9 mouse cellular contexts compared by ENCODE assay signal in the genomic region with DNA sequence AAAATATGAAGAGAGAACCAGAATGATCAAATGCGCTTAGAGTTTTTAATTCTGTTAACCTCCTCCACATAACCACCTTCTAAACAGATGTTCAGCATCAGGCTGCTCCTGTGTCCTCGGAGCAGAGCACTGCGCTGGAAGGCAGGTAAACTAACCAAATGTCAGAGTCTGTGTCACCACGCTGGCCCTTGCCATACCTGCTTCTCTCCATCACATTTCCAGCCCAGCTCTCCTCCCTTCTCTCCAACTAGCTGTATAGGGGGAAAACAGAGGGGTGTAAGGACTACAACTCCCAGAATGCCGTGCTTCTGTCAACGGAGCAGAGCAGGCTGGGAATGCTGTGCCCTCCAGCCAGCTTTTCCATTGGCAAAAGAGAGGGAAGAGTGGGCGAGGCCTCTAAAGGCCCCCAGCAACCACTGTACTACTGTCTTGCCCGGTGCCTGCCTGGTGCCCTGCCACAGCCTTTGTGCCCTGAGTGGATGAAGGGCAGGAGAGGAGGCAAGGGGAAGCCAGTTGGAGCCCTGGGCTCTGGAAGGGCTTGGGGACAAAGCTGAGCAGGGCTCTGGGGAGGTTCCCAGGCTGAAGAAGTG. TPM values are rescaled to one million over a fixed set of nuclear protein-coding genes. Genes with fewer than 3 reads are reported as not detected.
DNase-seq lines count a peak whose midpoint lies in the region; ATAC-seq and TF ChIP-seq lines count a peak whose summit lies in the region.
"Had no signal": no experiment of that assay in that cellular context is flagged by ENCODE, and none has a peak within 500 bp of the region (broad histone marks: within the 10 kb centered on the region; RNA-seq: fewer than 3 reads in every experiment).

No protein-coding gene starts in this region.

- H3K9me3 ChIP-seq in intestine, postnatal 0 days (ENCODE audit: control insufficient read depth) = no peaks in the 10 kb centered on the region
- H3K9me3 ChIP-seq in midbrain, embryonic 13.5 days = no peaks in the 10 kb centered on the region

- no peaks in the 10 kb centered on the region for H3K4me1 ChIP-seq in intestine, postnatal 0 days (replicated peaks; ENCODE audit: control insufficient read depth, insufficient read depth, low read length)
- peaks cover 34% of the 10 kb centered on the region for H3K4me1 ChIP-seq in midbrain, embryonic 13.5 days (replicated peaks)

- H3K27ac ChIP-seq in intestine, postnatal 0 days (ENCODE audit: low read depth, low read length) = no peak overlapping the region
- peak overlapping the region; percentile 84 for H3K27ac ChIP-seq in midbrain, embryonic 13.5 days

- no peaks in the 10 kb centered on the region for H3K27me3 ChIP-seq in intestine, postnatal 0 days (replicated peaks; ENCODE audit: control insufficient read depth, insufficient read depth, low read length)
- no peaks in the 10 kb centered on the region for H3K27me3 ChIP-seq in midbrain, embryonic 13.5 days

- H3K36me3 ChIP-seq in intestine, postnatal 0 days (ENCODE audit: control insufficient read depth, insufficient read depth) = peaks cover 13% of the 10 kb centered on the region; the same call in 1 of the 2 replicates
- peaks cover 38% of the 10 kb centered on the region for H3K36me3 ChIP-seq in midbrain, embryonic 13.5 days

- DNase-seq in Muller cell, postnatal 12 days (ENCODE audit: inconsistent ontology term) = peak; percentile 54
- peak; percentile 75 for DNase-seq in cerebellum, postnatal 14 days
- peak; percentile 97 for DNase-seq in heart, adult 11 months
- peak; percentile 64 to 75 for DNase-seq in left cerebral cortex, adult 9 months (ENCODE audit: low spot score in 2 of 2)
- DNase-seq in spleen, postnatal 4 days (ENCODE audit: low spot score in 2 of 2) = no peak
- no peak for DNase-seq in c-Kit-positive CD71-positive TER-119-positive erythroid progenitor cells, embryonic 14.5 days (ENCODE audit: low spot score)

- WGBS in intestine, postnatal 0 days = 56% methylated on average over 8 of the region's 8 CpGs
- 51% methylated on average over 8 of the region's 8 CpGs for WGBS in midbrain, embryonic 13.5 days

- no peak for TF ChIP-seq CTCF in intestine, postnatal 0 days (IDR thresholded peaks at IDR 0.05; ENCODE audit: low read depth)

- peak; percentile 48 for ATAC-seq in intestine, postnatal 0 days
- ATAC-seq in midbrain, embryonic 13.5 days = peak; percentile 74

- H3K9ac ChIP-seq in intestine, postnatal 0 days (ENCODE audit: low read depth, low read length) = peak overlapping the region; percentile 37; the same call in 1 of the 2 replicates
- peak overlapping the region; percentile 50 for H3K9ac ChIP-seq in midbrain, embryonic 13.5 days (replicated peaks)

- H3K4me2 ChIP-seq in intestine, postnatal 0 days (replicated peaks; ENCODE audit: low read depth) = peak overlapping the region; percentile 44
- H3K4me2 ChIP-seq in midbrain, embryonic 13.5 days (replicated peaks) = peak overlapping the region; percentile 47

- no peak overlapping the region for H3K4me3 ChIP-seq in intestine, postnatal 0 days (ENCODE audit: low read depth, low read length)
- peak overlapping the region; percentile 26 for H3K4me3 ChIP-seq in midbrain, embryonic 13.5 days (replicated peaks)

RNA-seq across cellular contexts. Expression of a gene that starts 5.6 kb away (rescaled TPM):
- 120 and 127 TPM in 2 replicates for polyA plus RNA-seq in intestine, postnatal 0 days (2015; fragmentation: Nextera tagmentation; extraction: Ambion mirVana)
- polyA plus RNA-seq in midbrain, embryonic 13.5 days (2015; fragmentation: Nextera tagmentation; extraction: Ambion mirVana) = 115 and 121 TPM in 2 replicates

RNA-seq across cellular contexts. Expression of a gene that starts 6.2 kb away (rescaled TPM):
- polyA plus RNA-seq in intestine, postnatal 0 days (2015; fragmentation: Nextera tagmentation; extraction: Ambion mirVana) = 22.6 and 24.7 TPM in 2 replicates
- polyA plus RNA-seq in midbrain, embryonic 13.5 days (2015; fragmentation: Nextera tagmentation; extraction: Ambion mirVana) = 124 and 133 TPM in 2 replicates

RNA-seq across cellular contexts. Expression of a gene that starts 21.4 kb away (rescaled TPM):
- not detected in 2 replicates for polyA plus RNA-seq in intestine, postnatal 0 days (2015; fragmentation: Nextera tagmentation; extraction: Ambion mirVana)
- 0.52 and 0.92 TPM in 2 replicates for polyA plus RNA-seq in midbrain, embryonic 13.5 days (2015; fragmentation: Nextera tagmentation; extraction: Ambion mirVana)
- polyA plus RNA-seq: small intestine, adult 2 months had no signal

RNA-seq across cellular contexts. Expression of a gene that starts 53.2 kb away (rescaled TPM):
- polyA plus RNA-seq in intestine, postnatal 0 days (2015; fragmentation: Nextera tagmentation; extraction: Ambion mirVana) = not detected in 2 replicates
- polyA plus RNA-seq in midbrain, embryonic 13.5 days (2015; fragmentation: Nextera tagmentation; extraction: Ambion mirVana) = not detected in 2 replicates
- polyA plus RNA-seq: small intestine, adult 2 months had no signal

Comparison
In these comparisons a context has a peak if more than half of its experiments do, and no peak if none do; other contexts are left out.
1. DNase-seq: peak in Muller cell, postnatal 12 days (single experiment), cerebellum, postnatal 14 days (2 of 2), heart, adult 11 months (single experiment) and left cerebral cortex, adult 9 months (2 of 2); none in spleen, postnatal 4 days (0 of 2) and c-Kit-positive CD71-positive TER-119-positive erythroid progenitor cells, embryonic 14.5 days (single experiment).